Mouse (Mus musculus) kidney, adult 18-20 months (tissue): ENCODE data around the gene Efnb2.
A peak's percentile ranks its signal among the peaks of the same experiment; 100 is the strongest.

Experiments
- DNase-seq: peaks from one replicate; pipeline ENCODE4 v3.0.0; 2021

Efnb2 gene

GRCm38 (mm10) chr8:8609791-8610190 lies 51.3 kb downstream of the Efnb2 start:
- no peak for DNase-seq

- DNase-seq = no peak
Observed at GRCm38 (mm10) chr8:8609141-8609540, 51.9 kb downstream of the Efnb2 start.

GRCm38 (mm10) chr8:8605621-8606020 lies 55.4 kb downstream of the Efnb2 start:
- no peak for DNase-seq

GRCm38 (mm10) chr8:8603875-8604274 lies 57.2 kb downstream of the Efnb2 start:
- no peak for DNase-seq

- peak; percentile 3 for DNase-seq
Observed at GRCm38 (mm10) chr8:8602616-8603461, 58.2 kb downstream of the Efnb2 start.

DNA sequence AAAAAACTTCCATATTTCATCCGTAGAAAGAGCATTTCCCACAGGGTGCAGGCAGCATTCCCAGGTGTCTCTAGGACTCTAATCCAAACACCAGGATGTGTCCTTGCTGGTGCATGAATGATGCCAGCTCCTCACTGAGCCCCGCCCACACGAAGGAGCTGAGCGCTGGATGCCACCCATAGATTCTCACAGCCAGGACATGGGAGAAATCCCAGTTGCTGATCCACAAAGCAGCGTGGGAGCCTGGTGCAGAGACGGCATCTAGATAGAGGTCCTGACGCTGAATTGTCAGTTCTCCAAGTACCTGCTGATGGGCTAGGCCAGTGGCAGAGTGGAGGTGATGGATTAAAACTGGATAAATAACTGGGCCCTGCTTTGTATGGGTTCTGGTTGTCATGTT lies 61.1 kb downstream of the Efnb2 start:
- DNase-seq = no peak

- DNase-seq = no peak
Observed at GRCm38 (mm10) chr8:8597434-8597833, 63.6 kb downstream of the Efnb2 start.

DNA sequence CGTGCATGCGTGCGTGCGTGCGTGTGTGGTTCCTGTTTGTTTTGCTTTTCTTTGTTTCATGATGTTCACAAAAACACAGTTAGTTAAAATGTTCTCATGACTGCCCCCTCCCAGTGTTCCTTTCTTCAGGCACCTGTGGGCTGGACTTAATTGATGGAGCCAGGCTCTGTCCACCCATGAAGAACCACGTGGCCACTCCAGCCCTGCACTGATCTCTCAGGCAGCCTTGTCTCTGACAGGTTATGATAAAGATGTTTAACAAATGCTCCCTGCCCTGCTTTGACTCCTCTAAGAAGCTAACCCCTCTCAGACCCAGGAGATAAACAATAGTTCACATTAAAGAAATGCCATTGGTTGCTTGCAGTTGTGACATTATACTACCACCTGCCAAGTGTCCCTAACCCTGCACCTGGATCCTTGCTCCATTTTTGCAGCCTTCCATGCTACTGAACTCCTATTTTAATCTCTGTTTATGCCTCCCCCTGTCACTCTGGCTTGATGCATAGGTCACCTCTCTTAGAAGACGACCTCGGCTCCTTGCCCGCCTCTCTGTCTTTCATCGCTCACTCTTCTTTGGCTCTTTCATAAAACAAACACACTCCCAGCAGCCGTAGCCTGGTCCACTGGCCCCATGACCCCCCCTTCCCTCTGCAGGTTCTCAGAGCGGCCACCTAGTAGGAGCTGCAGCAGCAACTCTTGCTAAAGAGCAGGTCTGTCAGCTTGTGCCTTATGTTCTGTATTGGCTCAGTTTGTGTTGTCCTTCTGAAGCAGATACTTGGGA lies 65.0 kb downstream of the Efnb2 start:
- no peak for DNase-seq

- no peak for DNase-seq
Observed at GRCm38 (mm10) chr8:8593812-8594211, 67.2 kb downstream of the Efnb2 start.

- DNase-seq = no peak
Observed at GRCm38 (mm10) chr8:8593371-8593770, 67.7 kb downstream of the Efnb2 start.

- no peak for DNase-seq
Observed at GRCm38 (mm10) chr8:8592331-8592730, 68.7 kb downstream of the Efnb2 start.

DNA sequence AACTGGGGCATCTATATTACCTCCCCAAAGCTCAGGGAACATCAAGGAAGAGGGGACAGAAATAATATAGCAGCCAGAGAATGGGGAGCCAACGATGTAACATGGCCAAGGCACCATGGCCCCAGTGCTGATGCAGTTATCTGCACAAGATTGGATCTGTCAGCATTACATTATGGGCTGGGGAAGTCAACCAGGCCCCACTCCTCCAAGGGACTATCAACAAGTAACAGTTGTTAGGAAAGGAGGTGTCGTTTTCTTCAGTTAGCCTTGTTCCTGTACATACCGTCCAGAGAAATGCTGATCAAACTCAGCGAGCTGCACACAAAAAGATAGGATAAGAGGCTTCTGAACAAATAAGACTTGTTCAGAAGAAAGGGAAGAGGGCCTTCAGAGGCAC lies 77.1 kb downstream of the Efnb2 start:
- no peak for DNase-seq

- no peak for DNase-seq
Observed at GRCm38 (mm10) chr8:8583290-8583980, 77.6 kb downstream of the Efnb2 start.

- DNase-seq = no peak
Observed at GRCm38 (mm10) chr8:8577770-8578303, 83.2 kb downstream of the Efnb2 start.

GRCm38 (mm10) chr8:8576833-8577232 lies 84.2 kb downstream of the Efnb2 start:
- no peak for DNase-seq

- DNase-seq = no peak
Observed at GRCm38 (mm10) chr8:8576286-8576685, 84.8 kb downstream of the Efnb2 start.

GRCm38 (mm10) chr8:8574521-8575499 lies 86.2 kb downstream of the Efnb2 start:
- DNase-seq = no peak

DNA sequence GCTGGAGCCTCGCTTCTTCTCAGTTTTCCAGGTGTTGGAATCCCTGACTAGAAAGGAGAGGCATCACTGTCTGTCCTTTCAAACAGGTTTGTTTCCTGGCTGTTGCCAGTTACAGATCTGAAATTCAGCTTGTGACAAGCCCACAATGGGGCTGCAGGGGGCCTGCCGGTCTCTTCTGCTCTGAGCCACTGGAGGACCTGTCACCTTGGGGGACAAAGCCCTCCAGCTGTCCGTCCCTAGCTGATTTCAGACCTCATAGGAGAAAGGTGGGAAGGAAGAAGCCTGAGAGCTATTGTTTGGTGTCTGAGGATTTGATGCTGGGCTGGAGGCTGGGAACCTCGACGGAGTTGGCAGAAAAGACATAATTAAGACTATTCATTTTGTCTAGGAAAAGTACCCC lies 88.8 kb downstream of the Efnb2 start:
- DNase-seq = no peak

DNA sequence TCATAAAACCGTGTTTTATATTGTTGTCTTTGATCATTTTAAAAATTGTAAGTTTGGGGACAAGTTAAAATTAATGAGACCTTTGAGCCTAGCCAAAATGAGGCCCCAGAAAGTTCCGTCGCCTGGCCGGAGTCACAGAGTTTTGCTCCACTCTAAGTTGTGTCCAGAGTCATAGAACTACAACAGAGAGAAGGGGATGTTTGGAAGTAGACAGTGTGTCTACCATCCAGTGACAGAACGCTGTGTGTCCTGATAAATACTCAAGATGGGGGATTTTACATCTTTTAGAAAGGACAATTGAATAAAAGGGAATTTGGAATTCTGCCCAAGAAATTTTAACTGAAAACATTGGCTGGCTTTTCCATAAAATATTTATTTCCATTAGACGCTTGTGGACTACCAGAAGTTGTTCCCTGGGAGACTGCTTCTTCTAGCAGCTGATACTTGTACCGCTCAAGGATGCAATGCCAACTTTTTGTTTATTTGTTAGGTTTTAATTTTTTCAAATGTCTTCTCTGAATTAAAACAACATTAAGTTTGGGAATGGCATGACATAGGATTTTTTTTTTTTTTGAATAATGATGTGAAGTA lies 89.3 kb downstream of the Efnb2 start:
- DNase-seq = no peak

GRCm38 (mm10) chr8:8569280-8569679 lies 91.8 kb downstream of the Efnb2 start:
- DNase-seq = no peak

DNA sequence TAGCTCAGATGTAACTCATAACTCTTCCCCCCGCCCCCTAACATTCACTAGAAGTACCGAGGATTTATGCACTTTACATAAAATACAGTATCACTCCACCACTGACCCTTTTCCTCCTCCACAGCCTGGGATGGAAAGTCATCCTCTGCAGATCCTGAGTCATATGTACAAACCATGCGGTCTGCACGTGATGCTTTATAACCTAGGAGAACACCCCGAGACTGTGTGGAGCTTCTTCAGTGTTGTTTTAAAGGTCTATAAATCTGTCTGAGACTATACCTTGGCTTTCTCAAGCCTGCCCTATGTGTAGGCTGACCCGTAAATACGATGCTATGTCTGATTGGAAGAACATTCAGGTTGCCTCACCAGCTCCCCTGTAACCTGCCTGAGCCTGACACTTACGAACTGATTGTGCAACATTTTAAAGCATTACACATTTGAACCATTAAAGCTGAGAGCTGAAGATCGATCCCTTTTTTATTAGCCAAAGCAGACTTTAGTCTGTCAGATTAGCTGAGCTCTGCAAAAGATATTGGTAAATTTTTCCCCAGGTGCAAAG lies 92.7 kb downstream of the Efnb2 start:
- DNase-seq = no peak
